Mouse (Mus musculus) neural tube, embryonic 13.5 days (tissue): ENCODE results near the gene Fam43a. TPM values are rescaled to one million over a fixed set of nuclear protein-coding genes. Genes with fewer than 3 reads are reported as not detected.

Experiments
- ATAC-seq: fragments of 200-750 bp; cut with Nextera tagmentation; 2 replicates; pipeline ENCODE4 v1.8.0; 2017; ENCODE audit warnings: low read depth, mild to moderate bottlenecking, moderate TSS enrichment, moderate library complexity
- H3K27ac ChIP-seq: fragments of 300-500 bp; sonication (generic); replicated peaks from 2 replicates; pipeline ENCODE4 v1.5.1; 2015; ENCODE audit warnings: moderate library complexity, mild to moderate bottlenecking, inconsistent platforms
- H3K27me3 ChIP-seq: fragments of 300-500 bp; sonication (generic); 2 replicates; pipeline ENCODE4 v1.6.1; 2015; ENCODE audit warnings: mild to moderate bottlenecking, inconsistent platforms
- H3K36me3 ChIP-seq: fragments of 300-500 bp; sonication (generic); 2 replicates; pipeline ENCODE4 v1.6.1; 2015; ENCODE audit warnings: mild to moderate bottlenecking, inconsistent platforms
- H3K4me1 ChIP-seq: fragments of 300-500 bp; sonication (generic); replicated peaks from 2 replicates; pipeline ENCODE4 v1.6.1; 2015; ENCODE audit warnings: inconsistent platforms
- H3K4me2 ChIP-seq: fragments of 300-500 bp; sonication (generic); 2 replicates; pipeline ENCODE4 v1.6.1; 2015; ENCODE audit warnings: inconsistent platforms, mild to moderate bottlenecking, moderate library complexity
- H3K4me3 ChIP-seq: fragments of 300-500 bp; sonication (generic); 2 replicates; pipeline ENCODE4 v1.5.1; 2015; ENCODE audit warnings: mild to moderate bottlenecking, inconsistent platforms
- H3K9ac ChIP-seq: fragments of 300-500 bp; sonication (generic); 2 replicates; pipeline ENCODE4 v1.6.1; 2015; ENCODE audit warnings: moderate library complexity, mild to moderate bottlenecking, inconsistent platforms
- H3K9me3 ChIP-seq: fragments of 300-500 bp; sonication (generic); 2 replicates; pipeline ENCODE4 v1.6.1; 2016; ENCODE audit warnings: inconsistent platforms
- whole genome bisulfite sequencing: fragments of 180-500 bp; shearing (Covaris S2); methylation state at CpG from one replicate; pipeline ENCODE4 v1.1.7; 2015; 5-methylcytosine and 5-hydroxymethylcytosine counted together
- polyA plus RNA-seq: library from polyadenylated mRNA; unstranded; fragments of >200 nt; fragmentation: Nextera tagmentation; extraction: Ambion mirVana; gene quantifications from 2 replicates; pipeline ENCODE4 v1.2.1, GENCODE M21; 2015

Fam43a gene
- polyA plus RNA-seq, 1 experiment from 2014 or later: 20.2 TPM

- no peak overlapping the region for H3K4me3 ChIP-seq
- H3K4me1 ChIP-seq: peaks cover 15% of the 10 kb centered on the region; the same call in 1 of the 2 replicates
- WGBS: 7% methylated on average over 5 of the region's 5 CpGs
- no peaks in the 10 kb centered on the region for H3K9me3 ChIP-seq
- ATAC-seq: no peak
- no peaks in the 10 kb centered on the region for H3K27me3 ChIP-seq
- 0 out of 2 replicates have a peak overlapping the region, but pooled peaks have one; percentile 64 for H3K27ac ChIP-seq
- H3K4me2 ChIP-seq: no peak overlapping the region
- H3K36me3 ChIP-seq: no peaks in the 10 kb centered on the region
- no peak overlapping the region for H3K9ac ChIP-seq
These were observed 14.6 kb downstream of the Fam43a start for GRCm38 (mm10) chr16:30614122-30614521.

GRCm38 (mm10) chr16:30614705-30615317, 15.3 kb downstream of the Fam43a start:
- Histone ChIP-seq H3K4me3 (no peak overlapping the region), H3K9me3 (no peaks in the 10 kb centered on the region), H3K4me2 (no peak overlapping the region), H3K4me1 (peaks cover 15% of the 10 kb centered on the region; the same call in 1 of the 2 replicates), H3K27ac (peak overlapping the region; percentile 64; the same call in 1 of the 2 replicates), H3K36me3 (no peaks in the 10 kb centered on the region), H3K27me3 (no peaks in the 10 kb centered on the region), H3K9ac (no peak overlapping the region)
- WGBS: 10% methylated on average over 6 of the region's 6 CpGs
- ATAC-seq: peak; percentile 76

GRCm38 (mm10) chr16:30616281-30616680, 16.8 kb downstream of the Fam43a start:
- Histone ChIP-seq H3K9ac (no peak overlapping the region), H3K9me3 (no peaks in the 10 kb centered on the region), H3K4me1 (peaks cover 15% of the 10 kb centered on the region; the same call in 1 of the 2 replicates), H3K4me2 (no peak overlapping the region), H3K27me3 (no peaks in the 10 kb centered on the region), H3K4me3 (no peak overlapping the region), H3K36me3 (no peaks in the 10 kb centered on the region), H3K27ac (no peak overlapping the region)
- no peak for ATAC-seq
- 85% methylated on average over 3 of the region's 3 CpGs for WGBS

- no peak overlapping the region for H3K4me2 ChIP-seq
- H3K27me3 ChIP-seq: no peaks in the 10 kb centered on the region
- ATAC-seq: no peak
- H3K36me3 ChIP-seq: no peaks in the 10 kb centered on the region
- H3K4me1 ChIP-seq: 0 out of 2 replicates have a peak, but pooled peaks cover 4% of the 10 kb centered on the region
- H3K27ac ChIP-seq: no peak overlapping the region
- 69% methylated on average over 7 of the region's 7 CpGs for WGBS
- H3K9me3 ChIP-seq: no peaks in the 10 kb centered on the region
- H3K9ac ChIP-seq: no peak overlapping the region
- no peak overlapping the region for H3K4me3 ChIP-seq
These were observed 24.1 kb downstream of the Fam43a start for GRCm38 (mm10) chr16:30623645-30624044.

GRCm38 (mm10) chr16:30624640-30625039, 25.1 kb downstream of the Fam43a start:
- no peaks in the 10 kb centered on the region for H3K9me3 ChIP-seq
- H3K4me1 ChIP-seq: 0 out of 2 replicates have a peak, but pooled peaks cover 4% of the 10 kb centered on the region

GRCm38 (mm10) chr16:30627586-30628337, 28.2 kb downstream of the Fam43a start:
- no peaks in the 10 kb centered on the region for H3K9me3 ChIP-seq
- no peak overlapping the region for H3K4me2 ChIP-seq
- no peaks in the 10 kb centered on the region for H3K36me3 ChIP-seq
- H3K4me1 ChIP-seq: 0 out of 2 replicates have a peak, but pooled peaks cover 4% of the 10 kb centered on the region
- ATAC-seq: no peak
- H3K4me3 ChIP-seq: no peak overlapping the region
- no peaks in the 10 kb centered on the region for H3K27me3 ChIP-seq
- no peak overlapping the region for H3K9ac ChIP-seq
- H3K27ac ChIP-seq: 0 out of 2 replicates have a peak overlapping the region, but pooled peaks have one; percentile 19
- 70% methylated on average over 11 of the region's 11 CpGs for WGBS

More at GRCm38 (mm10) chr16:30624640-30625039, 25.1 kb downstream of the Fam43a start:
- Histone ChIP-seq H3K36me3 (no peaks in the 10 kb centered on the region), H3K4me3 (no peak overlapping the region), H3K4me2 (no peak overlapping the region), H3K9ac (no peak overlapping the region), H3K27ac (no peak overlapping the region), H3K27me3 (no peaks in the 10 kb centered on the region)
- no peak for ATAC-seq
- whole genome bisulfite sequencing: 71% methylated on average over 2 of the region's 2 CpGs

GRCm38 (mm10) chr16:30628401-30628800, 28.9 kb downstream of the Fam43a start:
- H3K36me3 ChIP-seq: no peaks in the 10 kb centered on the region
- no peak for ATAC-seq
- no peak overlapping the region for H3K9ac ChIP-seq
- no peak overlapping the region for H3K4me2 ChIP-seq
- no peaks in the 10 kb centered on the region for H3K9me3 ChIP-seq
- H3K27ac ChIP-seq: no peak overlapping the region
- H3K27me3 ChIP-seq: no peaks in the 10 kb centered on the region
- WGBS: 72% methylated on average over 6 of the region's 6 CpGs
- H3K4me3 ChIP-seq: no peak overlapping the region
- H3K4me1 ChIP-seq: 0 out of 2 replicates have a peak, but pooled peaks cover 4% of the 10 kb centered on the region

GRCm38 (mm10) chr16:30629509-30629908, 30.0 kb downstream of the Fam43a start:
- 0 out of 2 replicates have a peak, but pooled peaks cover 4% of the 10 kb centered on the region for H3K4me1 ChIP-seq
- no peak overlapping the region for H3K27ac ChIP-seq
- no peak overlapping the region for H3K9ac ChIP-seq
- 93% methylated on average over 5 of the region's 5 CpGs for WGBS
- ATAC-seq: no peak
- no peak overlapping the region for H3K4me3 ChIP-seq
- H3K27me3 ChIP-seq: no peaks in the 10 kb centered on the region
- no peaks in the 10 kb centered on the region for H3K9me3 ChIP-seq
- no peaks in the 10 kb centered on the region for H3K36me3 ChIP-seq
- no peak overlapping the region for H3K4me2 ChIP-seq

GRCm38 (mm10) chr16:30633906-30634746, 34.6 kb downstream of the Fam43a start:
- Histone ChIP-seq H3K27me3 (no peaks in the 10 kb centered on the region), H3K4me3 (no peak overlapping the region), H3K4me1 (no peaks in the 10 kb centered on the region), H3K27ac (no peak overlapping the region), H3K9ac (no peak overlapping the region), H3K4me2 (no peak overlapping the region), H3K9me3 (no peaks in the 10 kb centered on the region), H3K36me3 (no peaks in the 10 kb centered on the region)
- no peak for ATAC-seq
- whole genome bisulfite sequencing: 68% methylated on average over 8 of the region's 8 CpGs

GRCm38 (mm10) chr16:30638586-30638985, 39.1 kb downstream of the Fam43a start:
- ATAC-seq: no peak
- Histone ChIP-seq H3K9me3 (peaks cover 4% of the 10 kb centered on the region; the same call in 1 of the 2 replicates), H3K4me1 (no peaks in the 10 kb centered on the region), H3K27me3 (no peaks in the 10 kb centered on the region), H3K36me3 (no peaks in the 10 kb centered on the region), H3K4me3 (no peak overlapping the region), H3K27ac (no peak overlapping the region), H3K9ac (no peak overlapping the region), H3K4me2 (no peak overlapping the region)
- 93% methylated on average over 14 of the region's 14 CpGs for WGBS

- Histone ChIP-seq H3K4me3 (no peak overlapping the region), H3K27me3 (no peaks in the 10 kb centered on the region), H3K4me2 (no peak overlapping the region)
These were observed 41.1 kb downstream of the Fam43a start for GRCm38 (mm10) chr16:30640591-30640990.

More at GRCm38 (mm10) chr16:30640591-30640990, 41.1 kb downstream of the Fam43a start:
- Histone ChIP-seq H3K27ac (no peak overlapping the region), H3K9me3 (peaks cover 4% of the 10 kb centered on the region; the same call in 1 of the 2 replicates), H3K4me1 (no peaks in the 10 kb centered on the region), H3K36me3 (no peaks in the 10 kb centered on the region), H3K9ac (no peak overlapping the region)
- WGBS: 8% methylated on average over 2 of the region's 2 CpGs
- no peak for ATAC-seq
